Mouse (Mus musculus) kidney, postnatal 25 days (tissue): ENCODE data around the gene Olfr1359.
A peak's percentile ranks its signal among the peaks of the same experiment; 100 is the strongest.
"Not testable (repeated sequence)": the region's sequence is repeated elsewhere in the genome, so short reads cannot be mapped to it uniquely, and the experiment has no call there.

ENCODE experiments used
- DNase-seq, 2 experiments: peaks; one replicate each; pipeline ENCODE4 v3.0.0; 2021; ENCODE audit warnings: mixed read lengths in 2 of 2

Olfr1359 gene

DNA sequence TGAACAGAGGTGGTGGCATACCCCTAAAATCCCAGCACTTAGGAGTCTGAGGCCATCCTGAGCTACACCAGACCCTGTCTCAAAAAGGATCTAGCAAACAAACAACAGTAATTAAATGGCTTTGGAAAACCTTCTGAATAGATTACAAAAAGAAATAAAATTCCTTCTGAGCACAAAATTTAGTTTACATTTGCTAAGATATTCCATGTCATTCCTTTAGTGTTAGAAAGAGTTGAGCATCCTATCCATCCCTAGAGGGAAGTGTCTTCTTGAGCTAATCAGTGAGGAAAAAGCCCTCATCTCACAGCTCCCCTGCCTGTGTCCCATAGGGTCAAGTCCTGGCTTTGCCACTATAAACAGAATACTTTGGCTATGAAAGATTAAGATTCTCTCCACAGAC lies at the start of gene Olfr1359:
Olfr1359 (plus strand) TSS at position 301 of the 400 bp plus-strand sequence.
- no peak for DNase-seq

DNA sequence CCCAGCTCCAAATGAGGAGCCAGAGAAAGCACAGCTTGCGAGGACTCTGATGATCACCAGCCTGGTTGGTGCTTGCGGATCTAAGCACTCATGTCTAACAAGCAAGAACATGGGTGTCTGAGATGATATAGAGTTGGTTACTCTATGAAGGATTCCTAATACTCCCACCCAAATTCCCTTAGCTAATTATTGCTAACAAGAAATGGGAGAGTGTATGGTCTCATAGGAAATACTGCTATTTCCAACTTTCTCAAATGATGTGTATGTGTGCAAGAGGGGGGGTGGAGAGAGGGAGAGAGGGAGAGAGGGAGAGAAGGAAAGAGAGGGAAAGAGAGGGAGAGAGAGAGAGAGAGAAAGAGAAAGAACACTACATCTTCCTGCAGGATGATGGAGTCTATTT lies 34.6 kb upstream of the Olfr1359 start, which contains the start of gene Olfr1361:
Olfr1361 (minus strand) TSS at position 101 of the 400 bp plus-strand sequence.
- DNase-seq: no peak

DNA sequence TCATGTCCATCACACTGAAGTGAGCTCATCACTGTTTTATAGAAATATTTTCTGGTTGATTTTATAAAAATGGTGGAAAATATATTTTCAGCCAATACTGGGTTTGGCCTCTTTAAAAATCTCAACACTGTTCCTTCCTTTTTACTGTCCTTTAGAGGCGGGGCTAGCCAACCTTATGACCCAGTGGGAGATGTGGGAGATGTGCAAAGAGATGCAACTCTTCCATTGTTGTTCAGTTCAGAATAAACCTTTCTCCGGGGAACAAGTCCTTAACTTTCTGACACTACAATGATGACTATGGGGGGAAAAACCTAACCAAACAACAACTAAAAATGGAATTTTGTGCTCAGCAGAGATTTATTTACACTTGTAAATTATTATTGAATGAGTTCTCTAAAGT lies 20.6 kb upstream of the Olfr1359 start, which contains the start of gene Olfr1360:
Olfr1360 (minus strand) TSS at position 101 of the 400 bp plus-strand sequence.
- DNase-seq: no peak

DNA sequence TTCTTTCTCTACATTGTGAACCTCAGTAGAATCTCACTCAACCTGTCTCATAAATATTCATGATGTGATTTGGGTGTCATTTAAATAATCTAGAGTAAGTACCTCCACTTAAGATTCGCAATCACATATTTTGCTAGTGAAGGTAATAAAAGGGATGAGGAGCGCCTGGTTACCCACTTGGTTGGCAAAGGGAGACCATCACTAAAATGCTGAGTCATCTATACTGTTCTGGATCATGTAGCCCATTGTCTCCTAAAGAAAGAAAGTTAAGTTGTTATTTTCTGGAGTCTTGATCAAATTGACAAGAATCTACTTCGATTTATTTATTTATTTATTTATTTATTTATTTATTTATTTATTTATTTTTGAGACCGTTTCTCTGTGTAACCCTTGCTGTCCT lies 8.8 kb downstream of the Olfr1359 start:
- DNase-seq: no peak

DNA sequence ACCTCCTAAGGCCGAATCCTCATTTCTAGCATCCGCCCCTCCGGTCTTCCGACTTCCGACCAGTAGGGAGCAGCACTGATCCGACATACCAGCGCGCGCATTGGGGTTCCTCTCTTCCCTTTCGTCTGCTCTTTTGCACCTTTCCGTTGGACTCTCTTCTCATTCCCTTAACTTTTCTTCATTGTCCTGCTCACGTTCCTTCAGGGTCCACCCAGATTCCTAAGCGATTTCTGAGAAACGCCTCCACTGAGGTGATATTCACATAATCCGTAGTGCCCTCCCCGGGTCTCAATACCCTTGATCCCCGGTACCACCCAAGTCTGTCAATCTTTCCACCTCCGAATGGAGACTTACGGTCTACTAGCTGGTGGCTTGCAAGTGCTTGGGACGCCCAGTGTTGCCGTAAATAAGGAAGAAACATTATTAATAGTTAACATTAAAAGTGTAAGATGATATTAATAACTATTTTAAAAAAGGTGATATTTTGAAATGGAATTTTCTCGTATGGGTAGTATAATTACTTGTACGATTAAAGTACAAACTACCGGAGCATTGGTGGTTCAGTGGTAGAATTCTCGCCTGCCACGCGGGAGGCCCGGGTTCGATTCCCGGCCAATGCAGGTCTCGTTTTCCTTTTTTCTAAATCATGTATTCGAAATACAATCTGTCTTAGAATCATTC lies 12.3 kb downstream of the Olfr1359 start:
- peak; percentile 90 to 92 for DNase-seq

DNA sequence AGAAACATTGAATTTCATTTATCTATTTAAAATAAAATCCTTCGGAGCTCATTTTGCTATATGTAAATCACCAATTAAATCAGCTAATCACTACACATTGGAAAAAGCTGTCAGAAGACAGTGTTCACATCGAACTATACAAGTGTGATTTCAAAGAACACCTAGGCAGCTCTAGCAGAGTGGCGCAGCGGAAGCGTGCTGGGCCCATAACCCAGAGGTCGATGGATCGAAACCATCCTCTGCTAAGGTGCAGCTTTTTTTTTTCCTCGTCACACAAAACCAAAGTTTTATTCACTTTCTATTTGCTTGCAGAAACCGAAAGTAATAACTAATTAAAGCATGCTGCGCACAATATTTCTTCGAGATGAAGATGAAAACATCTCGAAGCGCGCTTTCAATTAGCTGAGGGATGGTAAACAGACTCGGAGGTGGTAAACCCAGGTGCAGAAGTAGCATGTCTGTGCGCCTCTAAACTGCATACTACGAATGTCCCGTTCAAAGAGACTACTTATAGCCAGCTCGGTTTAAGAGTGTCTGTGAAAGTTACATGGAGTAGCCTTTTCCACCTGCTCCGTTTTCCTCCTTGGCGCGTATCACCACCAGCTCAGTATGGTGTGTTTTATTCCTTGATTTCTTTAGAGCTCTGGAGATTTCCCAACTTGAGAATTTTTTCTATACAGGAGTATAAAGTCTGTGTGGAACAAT lies 13.1 kb downstream of the Olfr1359 start:
- peak; percentile 77 to 83 for DNase-seq

DNA sequence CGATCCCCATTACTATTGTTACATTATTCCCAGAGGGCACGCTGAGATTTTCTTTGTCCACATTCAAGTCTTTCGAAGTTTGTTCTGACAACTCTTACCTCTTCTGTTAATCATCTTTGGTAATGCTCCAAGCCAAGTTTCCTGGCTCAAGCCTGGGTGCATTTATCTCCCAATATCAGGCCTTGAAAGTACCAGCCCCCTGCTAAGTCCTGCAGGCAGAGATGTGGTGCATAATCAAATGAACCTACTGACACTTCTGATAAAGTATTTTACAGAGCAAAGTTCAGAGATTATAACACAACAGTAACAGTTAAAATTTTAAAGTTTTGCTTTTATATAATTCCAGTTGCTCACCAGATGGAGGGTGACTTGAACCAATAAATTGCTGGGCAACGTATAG lies 13.8 kb downstream of the Olfr1359 start:
- DNase-seq: no peak

DNA sequence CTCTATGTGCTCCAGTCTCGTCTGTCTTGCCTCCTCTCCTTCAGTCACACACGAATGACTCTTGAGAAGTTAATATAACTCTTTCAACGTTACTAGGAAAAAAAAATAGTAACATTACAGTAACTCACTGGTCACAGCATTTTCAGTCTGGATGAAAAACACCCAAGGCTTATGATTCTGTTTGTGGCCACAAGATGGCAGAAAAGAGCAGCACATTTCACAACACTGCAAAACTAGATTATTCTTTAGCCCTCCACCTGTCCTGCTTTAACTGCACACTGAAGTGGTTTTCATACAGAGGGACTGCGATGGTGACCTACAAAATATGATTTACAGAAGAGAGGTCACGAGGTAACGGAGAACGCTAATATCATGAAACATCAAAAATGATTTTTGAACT lies 16.8 kb downstream of the Olfr1359 start:
- DNase-seq: peak in 1 of 2 experiments; percentile 70

DNA sequence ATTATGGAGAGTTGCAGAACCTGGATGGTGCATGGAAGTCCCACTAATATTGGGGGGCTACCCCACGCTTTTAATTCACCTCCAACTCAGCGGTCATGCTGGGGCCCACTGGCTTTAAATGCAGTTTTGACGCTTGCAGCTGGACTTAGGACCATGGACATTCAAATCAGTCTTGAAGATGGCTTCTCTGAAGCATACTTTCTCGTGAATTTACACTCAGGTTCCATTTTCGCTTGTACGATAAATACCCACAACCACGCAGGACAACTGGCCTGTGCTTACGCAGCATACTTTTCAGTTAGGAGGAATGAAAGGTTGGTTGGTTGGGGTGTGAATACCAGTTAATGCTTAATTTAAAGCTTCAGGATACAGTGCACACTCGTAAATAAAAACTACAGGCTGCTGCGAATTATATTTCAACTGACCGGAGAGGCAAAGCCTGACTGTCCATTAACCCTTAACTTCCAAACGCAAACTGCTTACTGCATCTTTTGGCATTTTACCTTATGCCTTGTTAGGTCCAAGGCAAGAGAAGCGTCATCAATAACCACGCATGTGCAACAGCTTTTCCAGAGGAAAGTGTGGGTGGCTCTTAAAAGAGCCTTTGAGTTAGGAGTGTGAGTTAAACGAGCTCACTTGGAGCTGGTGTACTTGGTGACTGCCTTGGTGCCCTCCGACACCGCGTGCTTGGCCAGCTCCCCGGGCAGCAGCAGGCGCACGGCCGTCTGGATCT lies 17.4 kb downstream of the Olfr1359 start:
- no peak for DNase-seq

DNA sequence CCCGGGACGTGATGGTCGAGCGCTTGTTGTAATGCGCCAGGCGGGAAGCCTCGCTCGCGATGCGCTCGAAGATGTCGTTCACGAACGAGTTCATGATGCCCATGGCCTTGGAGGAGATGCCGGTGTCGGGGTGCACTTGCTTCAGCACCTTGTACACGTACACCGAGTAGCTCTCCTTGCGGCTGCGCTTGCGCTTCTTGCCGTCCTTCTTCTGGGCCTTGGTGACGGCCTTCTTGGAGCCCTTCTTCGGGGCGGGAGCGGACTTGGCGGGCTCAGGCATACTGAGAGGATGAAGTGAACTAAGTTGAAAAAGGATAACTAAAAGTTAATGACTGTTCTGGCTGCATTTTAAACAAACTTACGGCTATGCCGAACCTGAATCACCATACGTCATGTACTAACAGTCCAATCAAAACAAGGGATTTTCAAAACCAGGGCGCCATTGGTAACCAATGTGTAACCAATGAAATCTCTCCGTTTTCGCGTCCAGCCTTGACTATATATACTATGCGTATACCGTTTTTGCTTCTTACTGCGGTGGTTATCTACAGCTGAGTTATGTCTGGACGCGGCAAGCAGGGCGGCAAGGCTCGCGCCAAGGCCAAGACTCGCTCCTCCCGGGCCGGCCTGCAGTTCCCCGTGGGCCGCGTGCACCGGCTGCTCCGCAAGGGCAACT lies 18.1 kb downstream of the Olfr1359 start, which contains the start of the genes Hist1h2bl and Hist1h2ai:
Hist1h2bl (minus strand) TSS at position 280 of the 676 bp plus-strand sequence.
Hist1h2ai (plus strand) TSS at position 559 of the 676 bp plus-strand sequence.
- DNase-seq: peak; percentile 79

DNA sequence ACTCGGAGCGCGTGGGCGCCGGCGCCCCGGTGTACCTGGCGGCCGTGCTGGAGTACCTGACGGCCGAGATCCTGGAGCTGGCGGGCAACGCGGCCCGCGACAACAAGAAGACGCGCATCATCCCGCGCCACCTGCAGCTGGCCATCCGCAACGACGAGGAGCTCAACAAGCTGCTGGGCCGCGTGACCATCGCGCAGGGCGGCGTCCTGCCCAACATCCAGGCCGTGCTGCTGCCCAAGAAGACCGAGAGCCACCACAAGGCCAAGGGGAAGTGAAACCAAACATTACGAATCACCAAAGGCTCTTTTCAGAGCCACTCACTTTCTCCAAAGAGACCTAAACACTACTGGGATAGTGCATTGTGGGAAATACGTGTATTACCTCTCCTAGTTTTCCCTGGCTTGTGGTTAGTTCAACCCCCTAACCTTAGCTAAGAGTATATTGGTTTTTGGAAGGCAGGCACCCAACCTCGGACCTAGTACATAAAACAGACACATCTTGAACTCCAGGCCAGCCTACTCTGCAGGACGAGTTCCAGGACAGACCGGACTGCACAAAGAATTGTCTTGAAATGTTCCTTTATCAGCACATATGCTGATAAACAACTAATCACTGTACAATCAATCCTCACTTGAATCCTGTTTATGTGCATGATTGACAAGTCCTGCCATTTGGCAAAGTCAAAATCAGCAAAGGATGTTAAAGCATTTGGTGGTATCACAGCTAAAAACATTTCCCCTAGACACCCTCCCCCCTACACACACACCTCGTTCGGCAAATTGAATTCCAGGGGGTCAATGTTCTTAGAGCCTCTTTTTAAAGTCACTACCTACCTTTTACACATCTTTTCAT lies 18.9 kb downstream of the Olfr1359 start:
- DNase-seq: not testable (repeated sequence)

DNA sequence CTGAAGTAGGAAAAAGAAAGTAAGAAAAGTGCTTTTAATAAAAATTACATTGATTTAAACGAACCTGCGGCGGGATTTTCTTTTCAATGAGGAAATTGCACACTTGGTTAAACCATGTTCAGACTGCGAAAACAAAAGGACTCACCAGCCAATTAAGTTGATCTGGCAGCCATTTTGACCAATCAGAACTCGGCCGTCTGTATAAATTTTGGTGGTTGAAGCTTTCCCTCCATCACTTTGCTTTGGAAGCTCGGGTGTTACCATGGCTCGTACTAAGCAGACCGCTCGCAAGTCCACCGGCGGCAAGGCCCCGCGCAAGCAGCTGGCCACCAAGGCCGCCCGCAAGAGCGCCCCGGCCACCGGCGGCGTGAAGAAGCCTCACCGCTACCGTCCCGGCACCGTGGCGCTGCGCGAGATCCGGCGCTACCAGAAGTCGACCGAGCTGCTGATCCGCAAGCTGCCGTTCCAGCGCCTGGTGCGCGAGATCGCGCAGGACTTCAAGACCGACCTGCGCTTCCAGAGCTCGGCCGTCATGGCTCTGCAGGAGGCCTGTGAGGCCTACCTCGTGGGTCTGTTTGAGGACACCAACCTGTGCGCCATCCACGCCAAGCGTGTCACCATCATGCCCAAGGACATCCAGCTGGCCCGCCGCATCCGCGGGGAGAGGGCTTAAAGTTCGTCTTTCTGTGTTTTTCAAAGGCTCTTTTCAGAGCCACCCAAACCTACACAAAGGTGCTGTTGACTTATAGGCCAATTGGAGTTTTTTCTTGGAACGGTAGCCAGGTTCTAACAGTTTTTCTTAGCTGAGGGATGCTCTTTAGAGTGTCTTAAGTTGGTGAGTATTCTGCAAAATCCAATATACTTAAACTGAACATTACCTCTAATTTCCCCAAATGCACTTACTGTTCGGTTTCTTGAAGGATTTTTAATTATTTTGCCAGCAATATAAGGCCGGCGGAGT lies 19.8 kb downstream of the Olfr1359 start, which contains the start of gene Hist1h3h:
Hist1h3h (plus strand) TSS at position 263 of the 961 bp plus-strand sequence.
- peak; percentile 77 to 83 for DNase-seq

DNA sequence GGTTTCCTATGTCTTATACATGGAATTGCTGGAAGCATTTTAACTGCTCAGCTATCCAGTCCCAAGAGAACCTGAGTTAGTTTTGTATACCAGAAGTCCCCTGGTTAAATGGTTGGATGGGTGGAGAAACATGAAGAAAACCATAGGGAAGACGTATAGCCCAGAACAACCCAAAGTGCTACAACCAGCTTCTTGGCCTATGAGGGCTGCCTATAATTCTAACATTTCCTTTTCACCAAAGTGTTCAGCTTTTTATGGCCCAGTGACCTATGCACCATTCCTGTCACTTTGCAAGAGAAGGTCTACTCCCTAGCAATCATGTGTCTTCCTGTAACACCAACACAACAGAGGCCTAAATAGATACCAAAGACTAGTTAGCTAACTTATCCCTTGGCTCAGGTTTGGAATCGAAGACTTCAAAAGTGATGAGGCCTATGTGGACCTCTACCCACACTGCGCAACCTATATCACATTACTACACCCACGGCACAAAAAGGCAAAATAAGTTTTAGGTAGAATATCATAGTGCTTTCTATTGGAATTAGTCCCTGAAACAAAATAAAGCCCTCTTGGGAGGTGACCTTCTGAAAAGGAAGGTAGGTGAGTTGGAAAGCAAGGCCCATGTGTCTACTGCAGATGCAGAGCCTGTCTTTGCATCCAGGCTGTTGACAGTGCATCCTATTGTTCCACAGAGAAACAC lies 20.6 kb downstream of the Olfr1359 start:
- no peak for DNase-seq

DNA sequence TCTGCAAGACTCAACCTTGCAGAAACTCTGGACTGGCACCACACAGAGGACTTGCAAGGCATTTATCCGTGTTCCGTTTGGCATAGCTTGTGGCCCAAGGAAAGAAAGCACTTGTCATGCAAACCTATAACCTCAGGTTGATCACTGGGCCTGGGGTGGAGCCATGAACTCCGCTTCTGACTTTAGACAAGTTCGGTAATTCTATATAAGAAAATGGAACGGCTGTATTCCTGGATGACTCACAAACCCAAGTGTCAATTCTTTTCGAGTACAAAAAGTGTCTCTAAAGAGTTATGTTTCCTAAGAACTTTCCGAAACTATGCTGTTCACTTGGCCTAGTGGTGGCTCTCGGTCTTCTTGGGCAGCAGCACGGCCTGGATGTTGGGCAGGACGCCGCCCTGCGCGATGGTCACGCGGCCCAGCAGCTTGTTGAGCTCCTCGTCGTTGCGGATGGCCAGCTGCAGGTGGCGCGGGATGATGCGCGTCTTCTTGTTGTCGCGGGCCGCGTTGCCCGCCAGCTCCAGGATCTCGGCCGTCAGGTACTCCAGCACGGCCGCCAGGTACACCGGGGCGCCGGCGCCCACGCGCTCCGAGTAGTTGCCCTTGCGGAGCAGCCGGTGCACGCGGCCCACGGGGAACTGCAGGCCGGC lies 23.3 kb downstream of the Olfr1359 start:
- not testable (repeated sequence) for DNase-seq

DNA sequence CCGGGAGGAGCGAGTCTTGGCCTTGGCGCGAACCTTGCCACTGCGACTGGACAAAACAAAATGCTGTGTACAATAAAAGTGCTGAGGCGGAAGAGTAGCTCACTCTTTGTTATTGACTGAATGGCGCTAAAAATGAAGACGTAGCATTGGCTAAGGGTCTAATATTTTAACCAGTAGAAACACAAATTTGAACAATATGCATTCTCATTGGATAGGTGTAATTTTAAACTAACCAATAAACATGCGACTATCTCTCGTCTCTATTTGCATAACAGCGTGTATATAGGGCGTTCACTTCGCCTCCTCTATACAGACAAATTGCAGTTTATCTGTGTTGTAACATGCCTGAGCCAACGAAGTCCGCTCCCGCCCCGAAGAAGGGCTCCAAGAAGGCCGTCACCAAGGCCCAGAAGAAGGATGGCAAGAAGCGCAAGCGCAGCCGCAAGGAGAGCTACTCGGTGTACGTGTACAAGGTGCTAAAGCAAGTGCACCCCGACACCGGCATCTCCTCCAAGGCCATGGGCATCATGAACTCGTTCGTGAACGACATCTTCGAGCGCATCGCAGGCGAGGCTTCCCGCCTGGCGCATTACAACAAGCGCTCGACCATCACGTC lies 24.0 kb downstream of the Olfr1359 start, which contains the start of gene Hist1h2bm:
Hist1h2bm (plus strand) TSS at position 288 of the 616 bp plus-strand sequence.
- DNase-seq: peak; percentile 52 to 58

DNA sequence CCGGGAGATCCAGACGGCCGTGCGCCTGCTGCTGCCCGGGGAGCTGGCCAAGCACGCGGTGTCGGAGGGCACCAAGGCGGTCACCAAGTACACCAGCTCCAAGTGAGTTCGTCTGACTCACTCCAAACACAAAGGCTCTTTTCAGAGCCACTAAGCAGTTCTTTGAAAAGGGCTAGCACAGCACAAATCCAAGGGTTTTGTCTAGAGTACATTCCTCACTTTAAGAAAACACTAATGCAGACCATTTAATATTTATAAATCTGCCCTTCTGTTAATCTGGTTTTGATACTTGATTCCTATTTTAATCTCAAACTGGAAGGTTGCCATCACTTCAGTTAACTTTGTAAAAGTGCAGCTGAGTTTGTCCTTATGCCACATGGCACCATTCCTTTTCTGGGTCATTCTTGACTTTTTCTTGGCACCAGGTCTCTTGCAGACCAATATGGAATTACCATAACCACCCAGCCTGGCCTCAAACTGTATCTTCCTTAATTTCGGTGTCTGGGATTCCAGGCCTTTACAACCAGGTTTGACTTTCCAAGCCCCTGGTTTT lies 24.5 kb downstream of the Olfr1359 start:
- DNase-seq: no peak

DNA sequence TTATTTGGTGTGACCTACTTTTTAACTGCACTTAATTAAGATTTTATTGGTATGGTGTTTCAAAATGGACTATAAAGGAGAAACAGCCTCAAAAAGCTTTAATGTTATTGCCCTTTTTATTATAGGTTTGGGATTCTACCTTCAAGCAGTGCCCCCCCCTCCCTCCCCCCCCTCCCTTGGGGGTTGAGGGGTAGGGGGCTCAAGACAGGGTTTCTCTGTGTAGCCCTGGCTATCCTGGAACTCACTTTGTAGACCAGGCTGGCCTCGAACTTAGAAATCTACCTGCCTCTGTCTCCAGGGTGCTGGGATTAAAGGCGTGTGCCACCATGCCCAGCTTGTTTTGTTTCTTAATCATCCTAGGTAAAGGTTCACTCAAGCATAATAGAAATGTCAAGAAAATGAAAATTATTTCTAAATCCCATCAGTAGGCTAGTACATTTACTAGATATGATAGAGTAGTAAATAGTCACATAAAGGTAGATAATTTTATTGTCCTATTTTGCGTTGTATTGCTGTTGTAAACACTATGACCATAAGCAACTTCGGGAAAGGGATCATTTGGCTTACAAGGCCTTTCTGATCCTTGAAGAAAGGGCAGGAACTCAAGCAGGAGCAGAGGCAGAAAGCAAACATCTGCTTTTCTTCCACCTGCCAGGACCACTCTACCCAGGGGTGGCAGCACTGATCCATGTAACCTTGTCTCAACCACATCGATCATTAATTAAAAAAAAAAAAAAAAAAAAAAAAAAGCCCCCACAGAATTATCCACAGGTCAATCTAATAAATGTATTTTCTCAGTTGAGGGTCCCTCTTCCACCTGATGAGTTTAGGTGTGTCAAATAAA lies 25.3 kb downstream of the Olfr1359 start:
- DNase-seq: no peak
